Mouse (Mus musculus) liver, adult 2 months (tissue): Measurements from ENCODE around the gene Dnm3.

ENCODE experiments used
- CTCF ChIP-seq: fragments of 200-500 bp; IDR thresholded peaks from 2 replicates; pipeline ENCODE4 v1.5.1; 2011; ENCODE audit warnings: low read depth, low read length, control low read depth
- POLR2A ChIP-seq: fragments of 200-500 bp; IDR thresholded peaks from 2 replicates; pipeline ENCODE4 v1.6.1; 2011; ENCODE audit warnings: low read length, control low read depth; ENCODE audit not compliant: insufficient read depth; ENCODE audit errors: extremely low read depth

GRCm38 (mm10) chr1:162295443-162295842 is 182.4 kb downstream of the Dnm3 start:
- TF ChIP-seq CTCF (no peak), POLR2A (no peak)
